Mouse (Mus musculus) kidney, embryonic 14.5 days (tissue): Measurements from ENCODE around the gene Slc44a3. TPM values are rescaled to one million over a fixed set of nuclear protein-coding genes. Genes with fewer than 3 reads are reported as not detected.

ENCODE experiments used
- ATAC-seq: fragments of 200-750 bp; cut with Nextera tagmentation; 2 replicates; pipeline ENCODE4 v1.8.0; 2017; ENCODE audit warnings: moderate number of reproducible peaks, mild to moderate bottlenecking, moderate TSS enrichment, moderate library complexity; ENCODE audit not compliant: low FRiP score, low TSS enrichment
- H3K27ac ChIP-seq: fragments of 300-500 bp; sonication (generic); 2 replicates; pipeline ENCODE4 v1.5.1; 2014; ENCODE audit warnings: low read depth, mild to moderate bottlenecking, low read length, moderate library complexity, mixed read lengths
- H3K27me3 ChIP-seq: fragments of 300-500 bp; sonication (generic); 2 replicates; pipeline ENCODE4 v1.6.1; 2014; ENCODE audit warnings: mild to moderate bottlenecking, low read length; ENCODE audit not compliant: control insufficient read depth, insufficient read depth
- H3K36me3 ChIP-seq: fragments of 300-500 bp; sonication (generic); 2 replicates; pipeline ENCODE4 v1.6.1; 2014; ENCODE audit warnings: low read length, mixed read lengths; ENCODE audit not compliant: control insufficient read depth, insufficient read depth
- H3K4me1 ChIP-seq: fragments of 300-500 bp; sonication (generic); 2 replicates; pipeline ENCODE4 v1.6.1; 2014; ENCODE audit warnings: low read length, mixed read lengths; ENCODE audit not compliant: control insufficient read depth, insufficient read depth
- H3K4me2 ChIP-seq: fragments of 300-500 bp; sonication (generic); replicated peaks from 2 replicates; pipeline ENCODE4 v1.6.1; 2014; ENCODE audit warnings: low read depth, mild to moderate bottlenecking, low read length
- H3K4me3 ChIP-seq: fragments of 300-500 bp; sonication (generic); 2 replicates; pipeline ENCODE4 v1.5.1; 2014; ENCODE audit warnings: mild to moderate bottlenecking, low read length
- H3K9ac ChIP-seq: fragments of 300-500 bp; sonication (generic); 2 replicates; pipeline ENCODE4 v1.6.1; 2014; ENCODE audit warnings: low read depth, mild to moderate bottlenecking, low read length, moderate library complexity
- H3K9me3 ChIP-seq: fragments of 300-500 bp; sonication (generic); 2 replicates; pipeline ENCODE4 v1.6.1; 2016; ENCODE audit warnings: low read length; ENCODE audit not compliant: control insufficient read depth
- WGBS: fragments of 180-500 bp; shearing (Covaris S2); extraction: QIAGEN DNeasy Blood & Tissue Kit; methylation state at CpG from one replicate; pipeline ENCODE4 v1.1.7; 2014; 5-methylcytosine and 5-hydroxymethylcytosine counted together
- polyA plus RNA-seq: library from polyadenylated mRNA; unstranded; fragments of >200 nt; fragmentation: Nextera tagmentation; extraction: Ambion mirVana; gene quantifications from 2 replicates; pipeline ENCODE4 v1.2.1, GENCODE M21; 2014

Gene Slc44a3
- polyA plus RNA-seq, 1 experiment from 2014 or later: 9.0 TPM

GRCm38 (mm10) chr3:121480961-121481436, 51.2 kb downstream of the Slc44a3 start:
- H3K4me3 ChIP-seq: no peak overlapping the region
- H3K9ac ChIP-seq: no peak overlapping the region
- no peaks in the 10 kb centered on the region for H3K27me3 ChIP-seq
- no peaks in the 10 kb centered on the region for H3K36me3 ChIP-seq
- 65% methylated on average over 8 of the region's 8 CpGs for WGBS
- no peak overlapping the region for H3K4me2 ChIP-seq
- no peaks in the 10 kb centered on the region for H3K9me3 ChIP-seq
- 0 out of 2 replicates have a peak, but pooled peaks cover 19% of the 10 kb centered on the region for H3K4me1 ChIP-seq
- no peak overlapping the region for H3K27ac ChIP-seq
- ATAC-seq: no peak

- H3K27ac ChIP-seq: no peak overlapping the region
Observed at GRCm38 (mm10) chr3:121480030-121480960, 51.9 kb downstream of the Slc44a3 start.

DNA sequence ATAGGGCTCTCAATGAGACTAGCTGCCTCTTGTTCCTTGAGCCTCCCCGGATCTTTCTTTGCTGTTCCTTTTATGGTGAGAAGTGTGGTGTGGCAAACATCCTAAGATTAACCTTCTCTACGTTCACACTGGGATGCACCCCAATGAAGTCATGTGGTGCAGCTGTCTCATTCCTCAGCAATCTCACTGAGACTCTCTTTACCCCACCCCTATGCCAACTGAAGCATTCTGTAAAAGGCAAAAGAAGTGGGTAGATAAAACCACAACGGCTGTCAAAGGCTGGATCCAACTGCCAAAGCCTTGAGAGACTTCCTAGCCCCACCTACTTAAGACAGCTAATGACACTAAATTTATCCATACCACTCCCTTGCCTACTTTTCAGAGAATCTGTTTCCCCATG, 57.5 kb downstream of the Slc44a3 start:
- Histone ChIP-seq H3K27me3 (no peaks in the 10 kb centered on the region), H3K4me3 (no peak overlapping the region), H3K9ac (no peak overlapping the region), H3K4me2 (no peak overlapping the region), H3K4me1 (no peaks in the 10 kb centered on the region), H3K27ac (no peak overlapping the region), H3K9me3 (no peaks in the 10 kb centered on the region), H3K36me3 (no peaks in the 10 kb centered on the region)
- 82% methylated on average over 3 of the region's 3 CpGs for WGBS
- ATAC-seq: no peak

More at GRCm38 (mm10) chr3:121480030-121480960, 51.9 kb downstream of the Slc44a3 start:
- Histone ChIP-seq H3K4me2 (no peak overlapping the region), H3K27me3 (no peaks in the 10 kb centered on the region), H3K9ac (no peak overlapping the region), H3K4me1 (0 out of 2 replicates have a peak, but pooled peaks cover 19% of the 10 kb centered on the region), H3K9me3 (no peaks in the 10 kb centered on the region), H3K4me3 (no peak overlapping the region), H3K36me3 (no peaks in the 10 kb centered on the region)
- 70% methylated on average over 26 of the region's 26 CpGs for WGBS
- ATAC-seq: no peak

DNA sequence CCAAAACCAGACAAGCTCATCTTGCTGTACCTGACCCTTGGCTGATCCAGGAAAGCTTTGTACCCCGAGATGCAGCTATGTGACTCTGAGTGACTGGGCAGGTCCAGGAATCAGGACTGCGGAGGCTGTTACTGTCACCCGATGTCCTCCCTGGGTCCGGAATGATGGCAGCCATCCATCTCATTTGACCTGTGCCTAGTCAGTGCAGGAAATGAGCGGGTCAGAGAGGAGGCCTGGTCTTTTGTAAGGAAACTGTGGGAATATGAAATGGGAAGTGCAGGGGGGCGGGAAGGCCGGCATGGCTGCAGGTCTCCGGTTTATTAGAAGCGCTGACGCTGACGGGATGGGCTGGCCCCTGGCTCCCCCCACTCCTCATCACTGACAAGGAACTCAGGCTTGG, 60.5 kb downstream of the Slc44a3 start:
- ATAC-seq: peak; percentile 13; the same call in 1 of the 2 replicates
- 38% methylated on average over 11 of the region's 11 CpGs for WGBS
- peaks cover 7% of the 10 kb centered on the region for H3K4me1 ChIP-seq
- H3K4me2 ChIP-seq: no peak overlapping the region
- no peaks in the 10 kb centered on the region for H3K9me3 ChIP-seq
- H3K27me3 ChIP-seq: no peaks in the 10 kb centered on the region
- no peak overlapping the region for H3K4me3 ChIP-seq
- no peak overlapping the region for H3K27ac ChIP-seq
- no peak overlapping the region for H3K9ac ChIP-seq
- H3K36me3 ChIP-seq: no peaks in the 10 kb centered on the region

DNA sequence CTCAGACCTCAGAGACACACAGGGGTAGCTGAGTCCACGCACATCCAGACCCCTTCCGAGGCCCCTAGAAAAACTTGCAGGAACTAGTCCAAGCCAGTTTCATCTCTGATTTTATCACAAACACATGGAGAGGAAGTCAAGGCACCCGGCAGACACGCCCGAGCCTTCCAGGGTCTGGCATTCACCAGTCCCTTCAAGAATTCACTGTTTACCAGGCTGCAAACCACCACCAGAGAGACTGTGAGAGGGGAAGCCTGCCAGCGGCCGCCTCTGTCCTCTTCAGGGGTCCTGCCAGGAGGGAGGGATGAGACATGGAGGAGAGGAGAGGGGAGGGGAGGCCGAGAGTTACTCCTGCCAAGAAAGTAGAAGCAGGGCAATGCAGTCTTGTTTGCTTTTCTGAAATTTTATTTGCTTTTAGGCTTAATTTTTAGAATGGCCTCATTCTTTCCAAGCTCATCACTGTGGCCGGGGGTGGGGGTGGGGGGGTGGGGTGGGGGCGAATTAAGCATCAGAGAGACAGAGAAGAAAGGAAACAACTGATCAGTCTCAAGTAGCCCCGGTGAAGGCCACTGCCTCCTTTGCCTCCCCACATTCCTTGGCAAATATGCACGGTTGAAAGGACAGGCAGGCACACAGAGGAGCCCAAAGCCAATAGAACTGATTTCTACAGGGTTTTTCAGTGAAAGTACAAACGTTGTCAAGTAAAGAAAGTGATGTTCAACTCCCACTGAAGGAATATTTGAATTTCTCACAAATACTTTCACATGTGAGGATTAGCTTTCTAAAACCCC, 62.8 kb downstream of the Slc44a3 start:
- Histone ChIP-seq H3K9me3 (no peaks in the 10 kb centered on the region), H3K27ac (peak overlapping the region; percentile 86), H3K36me3 (no peaks in the 10 kb centered on the region), H3K27me3 (no peaks in the 10 kb centered on the region), H3K4me1 (peaks cover 7% of the 10 kb centered on the region), H3K9ac (no peak overlapping the region), H3K4me2 (peak overlapping the region; percentile 32), H3K4me3 (no peak overlapping the region)
- peak; percentile 52; the same call in 1 of the 2 replicates for ATAC-seq
- 2% methylated on average over 13 of the region's 13 CpGs for WGBS

GRCm38 (mm10) chr3:121468136-121468535, 64.1 kb downstream of the Slc44a3 start:
- 40% methylated on average over 1 of the region's 2 CpGs for WGBS
- Histone ChIP-seq H3K4me1 (peaks cover 7% of the 10 kb centered on the region), H3K27me3 (no peaks in the 10 kb centered on the region), H3K27ac (no peak overlapping the region), H3K4me3 (no peak overlapping the region), H3K9me3 (no peaks in the 10 kb centered on the region), H3K36me3 (no peaks in the 10 kb centered on the region), H3K9ac (no peak overlapping the region), H3K4me2 (no peak overlapping the region)
- no peak for ATAC-seq

DNA sequence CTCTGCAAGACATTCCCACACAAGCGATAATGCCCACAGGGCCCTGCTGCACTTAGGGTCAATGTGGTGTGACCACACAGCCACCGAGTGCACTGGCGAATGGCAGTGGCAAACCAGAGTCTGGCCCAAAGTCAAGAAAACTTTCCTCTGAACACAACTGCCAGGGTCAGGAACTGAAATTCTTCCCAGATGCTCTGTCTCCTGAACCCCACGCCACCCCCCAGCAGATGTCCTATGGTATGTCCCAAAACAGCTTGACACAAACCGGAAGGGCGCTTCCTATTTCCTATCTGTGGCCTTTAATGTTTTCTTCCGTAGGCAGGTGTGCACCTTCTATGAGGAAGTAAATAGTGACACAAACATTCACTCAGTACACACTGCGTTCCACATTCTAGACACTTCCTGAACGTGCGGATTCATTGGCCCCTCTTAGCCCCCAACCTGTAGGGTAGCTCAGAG, 65.1 kb downstream of the Slc44a3 start:
- Histone ChIP-seq H3K4me2 (no peak overlapping the region), H3K36me3 (no peaks in the 10 kb centered on the region), H3K9ac (no peak overlapping the region), H3K27me3 (no peaks in the 10 kb centered on the region), H3K4me1 (peaks cover 7% of the 10 kb centered on the region), H3K9me3 (no peaks in the 10 kb centered on the region), H3K4me3 (no peak overlapping the region), H3K27ac (peak overlapping the region; percentile 24; the same call in 1 of the 2 replicates)
- WGBS: 61% methylated on average over 10 of the region's 10 CpGs
- ATAC-seq: no peak

DNA sequence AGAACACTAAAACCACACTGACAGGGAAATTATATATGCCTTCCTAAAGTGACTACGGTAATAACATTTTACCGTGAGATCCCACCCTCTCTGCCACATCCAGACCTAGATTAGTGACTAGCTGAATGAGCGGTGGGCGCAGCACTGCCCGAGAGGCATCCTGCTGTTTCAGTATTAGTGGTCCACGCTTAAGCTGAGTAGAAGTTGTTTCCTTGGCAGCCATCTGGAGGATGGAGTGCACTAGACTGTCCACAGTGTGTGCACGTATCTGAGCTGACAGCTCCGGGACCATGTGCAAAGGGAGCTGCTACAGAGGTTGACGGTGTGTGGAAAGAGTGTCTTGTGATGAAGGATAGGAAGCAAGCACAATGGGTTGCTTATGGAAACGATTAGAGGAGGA, 66.4 kb downstream of the Slc44a3 start:
- Histone ChIP-seq H3K27ac (no peak overlapping the region), H3K36me3 (peaks cover 2% of the 10 kb centered on the region; the same call in 1 of the 2 replicates), H3K9me3 (no peaks in the 10 kb centered on the region), H3K4me1 (peaks cover 7% of the 10 kb centered on the region), H3K4me3 (no peak overlapping the region), H3K4me2 (no peak overlapping the region), H3K9ac (no peak overlapping the region), H3K27me3 (no peaks in the 10 kb centered on the region)
- no peak for ATAC-seq
- 71% methylated on average over 10 of the region's 10 CpGs for WGBS
